Mouse (Mus musculus) adrenal gland, postnatal 14 days (tissue): ENCODE measurements around the gene Celf2. TPM values are rescaled to one million over a fixed set of nuclear protein-coding genes. Genes with fewer than 3 reads are reported as not detected.

Source experiments
- DNase-seq: peaks from one replicate; pipeline ENCODE4 v3.0.0; 2021; ENCODE audit warnings: mixed read lengths
- total RNA-seq: library from RNA; stranded (reverse); gene quantifications from 2 replicates; pipeline ENCODE4 v1.2.3, GENCODE M21; 2021

Celf2 gene
- total RNA-seq, 1 experiment from 2014 or later = 64.1 TPM

- DNase-seq = no peak
These were observed 962.8 kb downstream of the Celf2 start for GRCm38 (mm10) chr2:6546462-6547138.

- peak; percentile 63 for DNase-seq
These were observed 964.0 kb downstream of the Celf2 start for GRCm38 (mm10) chr2:6545127-6545931.

- no peak for DNase-seq
These were observed 965.7 kb downstream of the Celf2 start for GRCm38 (mm10) chr2:6543650-6544049.

- no peak for DNase-seq
These were observed 966.7 kb downstream of the Celf2 start for GRCm38 (mm10) chr2:6542556-6543180.

DNA sequence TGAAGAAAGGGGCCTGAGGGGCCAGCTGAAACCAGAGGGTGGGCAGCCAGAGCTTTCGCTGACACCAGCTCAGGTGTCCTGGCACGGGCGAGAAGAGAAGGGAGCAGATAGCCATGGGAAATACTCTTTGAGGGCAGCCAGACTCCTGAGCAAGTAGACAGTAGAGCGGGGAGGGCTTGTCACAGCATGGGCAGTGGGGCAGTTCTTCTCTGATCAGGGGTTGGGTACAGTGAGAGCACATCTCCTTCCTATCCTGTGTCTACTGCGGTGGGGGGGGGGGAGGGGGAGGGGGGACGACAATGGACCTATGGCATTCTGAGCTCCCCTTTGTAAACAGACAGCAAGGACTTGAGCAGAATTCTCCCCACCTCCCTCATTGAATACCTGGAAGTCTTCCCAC is 968.5 kb downstream of the Celf2 start:
- no peak for DNase-seq

DNA sequence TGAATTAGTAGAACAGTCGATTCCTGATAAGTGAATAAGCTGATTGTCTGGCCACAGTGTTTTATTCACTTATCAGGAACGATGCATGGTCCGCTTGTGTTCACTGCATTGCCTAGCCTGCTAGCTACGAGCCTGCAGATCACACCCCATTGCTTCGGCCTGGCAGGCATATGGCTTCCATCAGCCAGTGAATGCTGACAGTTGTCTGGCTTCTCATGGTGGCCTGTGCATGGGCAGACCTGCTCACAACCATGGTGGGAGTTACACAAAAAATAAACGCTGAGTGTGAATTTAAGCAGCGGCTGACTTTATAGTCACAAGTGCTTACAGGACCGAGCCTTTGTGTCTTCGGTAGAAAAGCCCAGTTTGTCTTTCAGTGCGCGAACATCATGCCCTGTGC is 969.3 kb downstream of the Celf2 start:
- no peak for DNase-seq

GRCm38 (mm10) chr2:6538500-6538899 is 970.9 kb downstream of the Celf2 start:
- no peak for DNase-seq

DNA sequence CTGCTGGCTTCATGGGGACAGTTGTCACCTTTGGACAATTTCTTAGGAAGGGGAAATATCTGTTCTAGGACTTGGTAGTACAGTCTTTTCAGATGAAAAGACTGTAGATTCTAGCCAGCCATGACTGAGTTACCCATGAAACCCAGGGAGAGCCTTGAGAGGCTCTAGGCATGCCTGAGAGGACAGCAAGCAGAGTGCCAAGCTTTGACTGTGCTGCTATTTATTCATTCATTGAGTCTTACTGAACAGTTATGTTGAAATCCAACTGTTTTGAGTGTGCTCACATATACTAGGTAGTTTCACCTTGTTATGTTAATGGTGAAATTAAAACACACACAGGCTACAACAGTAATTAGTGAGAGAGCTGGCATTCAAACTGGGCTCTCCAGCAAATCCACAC is 971.3 kb downstream of the Celf2 start:
- no peak for DNase-seq

GRCm38 (mm10) chr2:6537326-6537725 is 972.0 kb downstream of the Celf2 start:
- DNase-seq = no peak

DNA sequence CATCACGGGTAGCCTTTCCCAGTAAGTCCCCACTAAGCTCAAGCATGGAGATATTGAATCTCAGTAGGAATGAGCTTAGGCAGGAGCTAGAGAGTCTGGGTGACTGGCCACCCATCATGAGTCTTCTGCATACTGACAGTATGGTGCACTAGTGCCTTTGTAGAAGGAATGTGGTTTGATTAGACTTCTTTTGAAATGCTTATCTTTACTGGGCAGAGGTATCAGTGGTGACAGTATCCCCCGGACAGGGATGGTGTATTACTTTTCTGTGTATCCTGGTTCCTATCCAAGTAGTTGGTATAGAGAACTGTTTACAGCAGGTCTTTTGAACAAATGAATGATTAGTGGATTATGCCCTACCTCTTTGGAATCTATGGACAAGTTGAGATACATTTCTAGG is 973.0 kb downstream of the Celf2 start:
- DNase-seq = no peak

- no peak for DNase-seq
These were observed 977.0 kb downstream of the Celf2 start for GRCm38 (mm10) chr2:6532341-6532740.

- DNase-seq = no peak
These were observed 981.3 kb downstream of the Celf2 start for GRCm38 (mm10) chr2:6528076-6528475.

DNA sequence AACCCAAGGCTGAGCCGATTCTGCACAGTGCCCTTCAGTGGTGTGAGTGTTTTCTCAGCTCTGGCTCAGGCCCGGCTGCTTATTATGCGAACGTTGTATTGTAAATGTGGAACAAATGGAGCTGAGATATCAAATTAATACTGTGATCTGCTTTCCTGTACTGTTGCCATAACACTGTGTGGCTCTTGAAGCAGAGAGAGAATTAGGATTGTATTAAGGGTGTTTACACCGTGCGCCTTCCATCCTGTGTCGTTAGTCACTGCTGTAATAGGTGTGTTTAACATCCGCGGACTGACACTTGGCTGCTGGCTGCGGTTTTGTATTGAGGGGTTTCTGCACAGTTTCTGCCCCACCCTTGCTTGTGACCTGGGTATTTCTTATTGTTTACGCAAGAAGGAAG is 982.5 kb downstream of the Celf2 start:
- no peak for DNase-seq

DNA sequence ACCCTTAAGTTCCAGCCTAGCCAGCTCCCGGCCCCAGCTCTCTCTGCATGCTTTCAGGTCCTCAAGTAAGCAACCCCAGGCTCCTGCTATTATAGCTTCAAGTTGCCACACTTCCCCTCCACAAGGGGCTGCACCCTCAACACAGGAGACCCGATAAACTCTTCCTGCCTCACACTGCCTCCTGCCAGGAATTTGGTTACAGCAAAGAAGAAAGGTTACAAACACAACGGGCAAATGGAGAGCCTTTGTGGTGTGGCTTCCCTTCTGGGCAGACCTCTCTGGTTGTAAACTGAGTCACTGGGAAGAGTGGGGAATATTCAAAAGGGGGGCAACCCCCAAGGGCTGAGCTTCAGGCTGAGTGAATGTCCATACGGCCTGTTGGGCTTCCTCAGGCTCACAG is 983.1 kb downstream of the Celf2 start:
- DNase-seq = no peak

- no peak for DNase-seq
These were observed 985.5 kb downstream of the Celf2 start for GRCm38 (mm10) chr2:6523924-6524300.

- no peak for DNase-seq
These were observed 986.0 kb downstream of the Celf2 start for GRCm38 (mm10) chr2:6523261-6523923.

DNA sequence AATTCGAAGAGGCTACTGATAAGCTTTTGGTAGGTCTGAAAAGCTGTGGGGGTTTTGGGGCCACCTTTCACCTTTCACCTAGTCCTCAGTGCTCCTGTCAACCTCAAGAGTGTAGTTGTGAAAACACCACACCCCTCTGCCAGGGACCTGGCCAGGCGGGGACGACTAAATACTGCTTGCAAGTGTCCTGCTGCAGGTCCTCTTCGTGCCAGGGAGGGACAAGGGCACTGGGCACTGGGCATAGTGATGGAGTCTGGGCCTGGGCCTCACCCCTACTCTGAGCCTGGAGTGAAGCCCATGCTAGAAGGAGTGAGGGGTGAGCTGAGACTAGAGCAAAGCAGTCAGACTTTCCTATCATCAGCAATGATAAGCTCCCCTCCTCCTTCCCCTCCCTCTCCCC is 987.0 kb downstream of the Celf2 start:
- no peak for DNase-seq

DNA sequence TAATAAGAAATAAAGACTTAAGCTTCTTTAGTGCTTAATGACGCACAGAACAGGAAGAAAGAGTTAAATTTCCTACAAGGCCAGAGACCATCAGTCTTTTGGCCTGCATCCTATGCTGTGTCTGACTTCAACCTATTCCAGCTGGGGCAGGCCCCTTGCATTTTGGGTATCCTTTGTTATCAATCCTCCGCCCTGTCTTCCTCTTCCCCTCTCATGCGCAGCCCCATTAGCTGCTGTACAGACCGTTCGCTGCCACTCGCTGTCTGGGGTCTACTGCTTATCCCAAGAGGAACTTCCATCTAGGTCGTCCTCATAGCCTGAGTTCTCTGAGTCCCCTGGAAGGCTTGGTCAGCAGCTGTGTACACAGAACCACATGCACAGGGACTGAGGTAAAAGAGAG is 996.2 kb downstream of the Celf2 start:
- DNase-seq = no peak

DNA sequence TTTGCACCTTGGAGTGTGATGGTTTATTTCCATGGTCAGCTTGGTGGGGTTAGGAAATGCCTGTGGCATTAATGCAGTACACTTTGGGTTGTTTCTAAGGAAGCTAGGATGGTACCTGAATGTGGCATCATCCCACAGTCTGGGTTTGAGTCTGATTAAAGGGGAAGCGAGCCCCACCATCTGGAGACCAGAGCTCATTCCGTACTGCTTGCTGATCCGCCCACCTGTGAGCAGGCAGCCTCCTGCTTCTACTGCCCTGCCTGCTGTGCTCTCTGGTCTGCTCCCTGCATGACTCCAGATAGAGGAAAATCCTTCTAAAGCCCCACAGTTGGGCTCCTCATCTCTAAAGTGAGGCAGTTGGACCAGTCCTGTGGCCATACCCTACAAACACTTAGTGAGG is 1002.3 kb downstream of the Celf2 start:
- DNase-seq = no peak

DNA sequence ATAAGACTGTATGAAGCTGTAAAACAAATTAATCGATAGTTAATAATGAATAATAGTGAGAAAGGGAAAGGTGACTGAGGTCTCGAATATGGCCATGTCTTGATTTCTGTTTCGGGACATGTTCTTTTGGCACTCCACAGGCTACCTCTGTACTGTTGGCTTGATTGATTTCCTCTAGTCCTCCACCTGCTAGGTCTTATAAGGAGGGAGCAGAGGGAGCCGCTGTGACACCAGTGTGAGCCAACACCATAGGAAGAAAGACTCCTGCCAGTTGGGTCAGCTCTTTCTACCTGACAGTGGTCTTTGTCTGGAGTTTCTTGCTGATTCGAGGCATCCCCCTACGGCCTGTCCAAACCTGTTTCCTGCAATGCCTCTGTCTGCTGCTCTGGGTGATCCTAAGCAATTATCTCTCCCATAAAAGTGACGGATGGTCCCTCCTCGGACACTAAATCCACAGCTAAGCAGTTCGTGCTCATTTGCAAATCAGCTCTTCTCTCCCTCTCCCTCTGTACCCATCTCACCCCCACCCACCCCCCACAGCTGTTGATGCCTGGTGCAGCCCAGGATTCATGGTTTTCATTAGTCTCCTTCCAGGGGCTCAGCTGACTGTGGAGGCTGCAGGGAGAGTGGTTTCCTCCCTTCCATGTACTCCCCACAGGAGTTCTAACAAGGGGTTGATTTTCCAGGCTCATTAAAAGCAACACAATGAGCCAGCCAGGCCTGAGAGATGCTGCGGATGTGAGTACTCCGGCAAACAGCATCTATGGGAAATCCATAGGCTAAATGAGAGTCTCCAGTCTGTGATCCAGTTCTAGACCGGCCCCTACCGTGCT is 1003.2 kb downstream of the Celf2 start:
- DNase-seq = no peak

DNA sequence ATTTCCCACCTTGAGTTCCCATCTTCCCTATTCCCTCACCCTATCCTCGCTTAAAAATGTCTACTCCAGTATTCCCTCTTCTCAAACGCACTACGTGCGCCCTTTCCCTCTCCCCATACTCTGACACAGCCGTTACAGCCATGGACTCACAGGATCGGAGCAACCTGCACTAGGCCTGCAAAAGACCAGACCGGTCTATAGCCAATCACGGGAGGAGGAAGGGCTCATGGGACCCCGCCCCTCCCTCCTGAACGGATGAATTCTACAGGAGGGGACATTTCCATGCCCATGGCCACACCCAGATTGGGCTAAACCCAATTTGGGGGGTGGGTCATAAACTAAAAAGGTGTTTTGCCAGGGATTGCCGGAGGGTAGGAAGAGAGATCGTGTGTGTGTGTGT is 1003.8 kb downstream of the Celf2 start:
- DNase-seq = no peak

DNA sequence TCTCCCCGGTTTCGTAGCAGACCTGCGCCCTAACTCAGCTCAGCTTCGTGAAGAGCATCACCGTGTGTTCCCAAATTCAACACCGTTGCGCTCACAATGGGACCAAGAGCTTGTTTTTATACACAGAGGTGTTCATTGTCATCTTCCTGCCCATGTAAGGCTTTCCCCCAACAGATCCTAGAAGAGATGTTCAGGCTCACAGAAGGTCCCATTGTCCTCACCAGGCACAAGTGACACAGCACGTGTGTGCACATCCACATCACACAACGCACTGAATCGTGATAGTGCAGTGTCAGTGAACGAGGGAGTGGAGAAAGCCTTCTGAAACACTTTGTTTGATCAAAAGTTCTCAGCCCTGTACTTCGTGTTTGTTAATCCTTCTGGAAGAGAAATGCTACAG is 1011.3 kb downstream of the Celf2 start:
- no peak for DNase-seq
